In genomic region chr1:135945711-135946110, GRCm38 (mm10) we compare ENCODE assay signal across 9 mouse cellular contexts. TPM values are rescaled to one million over a fixed set of nuclear protein-coding genes. Genes with fewer than 3 reads are reported as not detected.
DNase-seq lines count a peak whose midpoint lies in the region; ATAC-seq and TF ChIP-seq lines count a peak whose summit lies in the region.
"Had no signal": no experiment of that assay in that cellular context is flagged by ENCODE, and none has a peak within 500 bp of the region (broad histone marks: within the 10 kb centered on the region; RNA-seq: fewer than 3 reads in every experiment).

No protein-coding gene starts in this region.

- H3K9me3 ChIP-seq in kidney, embryonic 15.5 days (replicated peaks): no peaks in the 10 kb centered on the region
- no peaks in the 10 kb centered on the region for H3K9me3 ChIP-seq in liver, postnatal 0 days (ENCODE audit: low read length)
- H3K9me3 ChIP-seq: neural tube, embryonic 13.5 days had no signal

- no peaks in the 10 kb centered on the region for H3K36me3 ChIP-seq in kidney, embryonic 15.5 days
- no peaks in the 10 kb centered on the region for H3K36me3 ChIP-seq in liver, postnatal 0 days (replicated peaks; ENCODE audit: insufficient read depth, low read length)
- H3K36me3 ChIP-seq: neural tube, embryonic 13.5 days had no signal

- no peak overlapping the region for H3K4me2 ChIP-seq in kidney, embryonic 15.5 days
- H3K4me2 ChIP-seq in liver, postnatal 0 days (ENCODE audit: low read depth, low read length): no peak overlapping the region

- H3K27ac ChIP-seq in kidney, embryonic 15.5 days: no peak overlapping the region
- H3K27ac ChIP-seq in liver, postnatal 0 days (ENCODE audit: low read depth): no peak overlapping the region
- H3K27ac ChIP-seq: neural tube, embryonic 13.5 days had no signal

- 0 out of 2 replicates have a peak, but pooled peaks cover 2% of the 10 kb centered on the region for H3K4me1 ChIP-seq in kidney, embryonic 15.5 days
- H3K4me1 ChIP-seq in liver, postnatal 0 days (ENCODE audit: insufficient read depth): peaks cover 16% of the 10 kb centered on the region

- no peak overlapping the region for H3K9ac ChIP-seq in kidney, embryonic 15.5 days
- H3K9ac ChIP-seq in liver, postnatal 0 days (replicated peaks): no peak overlapping the region
- H3K9ac ChIP-seq: neural tube, embryonic 13.5 days had no signal

- ATAC-seq in kidney, embryonic 15.5 days (replicated peaks; ENCODE audit: low FRiP score): no peak
- ATAC-seq in liver, postnatal 0 days: no peak
- no peak for ATAC-seq in erythroid progenitor cell, adult 5-6 weeks (replicated peaks; ENCODE audit: low FRiP score, poor library complexity, severe bottlenecking)

- TF ChIP-seq EP300 in liver, postnatal 0 days (IDR thresholded peaks at IDR 0.05; ENCODE audit: low read depth): no peak

- 13% methylated on average over 7 of the region's 7 CpGs for WGBS in kidney, embryonic 15.5 days
- WGBS in liver, postnatal 0 days (ENCODE audit: insufficient replicate concordance): 5% methylated on average over 7 of the region's 7 CpGs

- H3K27me3 ChIP-seq in kidney, embryonic 15.5 days: 0 out of 2 replicates have a peak, but pooled peaks cover 23% of the 10 kb centered on the region
- 0 out of 2 replicates have a peak, but pooled peaks cover 4% of the 10 kb centered on the region for H3K27me3 ChIP-seq in liver, postnatal 0 days (ENCODE audit: insufficient read depth, low read length)

- H3K4me3 ChIP-seq in kidney, embryonic 15.5 days (replicated peaks): no peak overlapping the region
- no peak overlapping the region for H3K4me3 ChIP-seq in liver, postnatal 0 days (ENCODE audit: low read depth, low read length)
- H3K4me3 ChIP-seq: neural tube, embryonic 13.5 days had no signal

- TF ChIP-seq CTCF in liver, postnatal 0 days (IDR thresholded peaks at IDR 0.05; ENCODE audit: low read depth): peak; percentile 88

- DNase-seq in kidney, adult 11 months: peak; percentile 16
- DNase-seq in MEL-GATA-1-ER (ENCODE audit: extremely low read depth, low read depth): peak; percentile 70
- peak; percentile 29 for DNase-seq in cerebellum, adult 8-10 months
- DNase-seq in heart, postnatal 4 days: peak; percentile 52
- peak; percentile 44 for DNase-seq in liver, postnatal 0 days
- peak; percentile 71 for DNase-seq in retina, postnatal 1 day

RNA-seq across cellular contexts. Expression of gene Pkp1, which starts 26.7 kb away (rescaled TPM):
- 0.35 and 0.57 TPM in 2 replicates for polyA plus RNA-seq in kidney, embryonic 15.5 days (2015; fragmentation: Nextera tagmentation; extraction: Ambion mirVana)
- total RNA-seq in heart, postnatal 4 days (2021): under 1 TPM; 0.10 to 0.11 TPM
- polyA plus RNA-seq in liver, postnatal 0 days (2015; fragmentation: Nextera tagmentation; extraction: Ambion mirVana): 0.05 TPM in 1 of 2 replicates, not detected in the other
- total RNA-seq in erythroid progenitor cell, adult 5-6 weeks (2015; ENCODE audit: low replicate concordance): not detected in 2 replicates
- not detected in 2 replicates for total RNA-seq in erythroid progenitor cell, adult 5-6 weeks (2017; ENCODE audit: low replicate concordance)

Comparison
In these comparisons a context has a peak if more than half of its experiments do, and no peak if none do; other contexts are left out.
1. DNase-seq: peak in every context shown above with its lines; median percentile 71 in retina, postnatal 1 day; 70 in MEL-GATA-1-ER; 52 in heart, postnatal 4 days; 44 in liver, postnatal 0 days; 29 in cerebellum, adult 8-10 months; 16 in kidney, adult 11 months.